Comparison of ENCODE assay signal across 24 mouse cellular contexts in the genomic region with DNA sequence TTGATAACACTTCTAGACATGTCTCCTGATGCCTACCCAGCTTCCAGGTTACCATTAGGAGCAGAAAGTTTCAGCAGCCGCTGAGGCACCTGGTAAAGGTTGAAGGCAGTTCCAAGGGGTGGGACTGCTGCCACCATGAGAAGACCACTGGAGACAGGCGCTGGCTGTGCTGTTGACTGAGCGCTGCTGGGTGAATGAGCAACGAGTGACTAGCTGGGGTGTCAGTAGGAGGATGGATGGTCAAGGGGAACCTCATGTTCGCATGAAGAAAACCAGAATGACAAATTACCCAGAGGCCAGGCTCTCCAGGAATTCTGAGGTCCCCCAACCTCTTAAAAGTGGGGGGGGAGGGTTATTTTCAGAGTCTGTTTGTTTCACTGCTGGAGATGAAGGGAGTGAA.
A peak's percentile ranks its signal among the peaks of the same experiment; 100 is the strongest.
DNase-seq lines count a peak whose midpoint lies in the region; ATAC-seq and TF ChIP-seq lines count a peak whose summit lies in the region.
"Had no signal": no experiment of that assay in that cellular context is flagged by ENCODE, and none has a peak within 500 bp of the region (broad histone marks: within the 10 kb centered on the region; RNA-seq: fewer than 3 reads in every experiment).

No protein-coding gene starts in this region.

- no peak for TF ChIP-seq EP300 in heart, adult 2 months (IDR thresholded peaks at IDR 0.05; ENCODE audit: insufficient read depth, low read depth, low read length)

- DNase-seq in heart, adult 11 months = peak; percentile 83
- no peak for DNase-seq in heart, adult 2 months
- DNase-seq in kidney, adult 11 months = no peak
- DNase-seq in kidney, postnatal 4 days = peak; percentile 11 to 24
- DNase-seq in kidney, adult 8-10 months = no peak
- peak; percentile 16 for DNase-seq in mesoderm, embryonic 11.5 days (ENCODE audit: low read depth, low spot score)
- DNase-seq: adrenal gland, postnatal 14 days; B cell, adult 2 months; cerebellum, adult 11 months; cerebellum, adult 2 months; cerebellum, adult 9-11 months; cerebellum, postnatal 25 days; gastrocnemius, postnatal 10 days; gastrocnemius, postnatal 36 days had no signal

- H3K4me2 ChIP-seq in kidney, embryonic 15.5 days = no peak overlapping the region
- H3K4me2 ChIP-seq: forebrain, embryonic 13.5 days; heart, embryonic 11.5 days; hindbrain, embryonic 12.5 days; hindbrain, embryonic 15.5 days had no signal

- H3K4me1 ChIP-seq in heart, adult 2 months (ENCODE audit: control insufficient read depth, insufficient read depth, low read length) = no peaks in the 10 kb centered on the region
- H3K4me1 ChIP-seq in kidney, embryonic 15.5 days = peaks cover 6% of the 10 kb centered on the region
- H3K4me1 ChIP-seq: forebrain, embryonic 13.5 days; hindbrain, embryonic 12.5 days; hindbrain, embryonic 15.5 days had no signal

- H3K27ac ChIP-seq in heart, adult 2 months = no peak overlapping the region
- peak overlapping the region; percentile 59; the same call in 1 of the 2 replicates for H3K27ac ChIP-seq in kidney, embryonic 15.5 days
- H3K27ac ChIP-seq: forebrain, embryonic 10.5 days; forebrain, embryonic 13.5 days; hindbrain, embryonic 12.5 days; hindbrain, embryonic 15.5 days had no signal

- no peak for TF ChIP-seq POLR2A in heart, adult 2 months (IDR thresholded peaks at IDR 0.05; ENCODE audit: insufficient read depth, low read depth, low read length)

- TF ChIP-seq CTCF in heart, adult 2 months (IDR thresholded peaks at IDR 0.05) = no peak

- no peak overlapping the region for H3K4me3 ChIP-seq in heart, adult 2 months
- H3K4me3 ChIP-seq in kidney, embryonic 15.5 days (replicated peaks) = no peak overlapping the region
- H3K4me3 ChIP-seq: forebrain, embryonic 10.5 days; forebrain, embryonic 13.5 days; hindbrain, embryonic 12.5 days; hindbrain, embryonic 15.5 days had no signal

- intact Hi-C loops in heart, adult 2 months (cut with DNase I) = no loop called here

- peak; percentile 62; the same call in 1 of the 2 replicates for ATAC-seq in kidney, embryonic 15.5 days (replicated peaks; ENCODE audit: low FRiP score)
- ATAC-seq: forebrain, embryonic 13.5 days; forebrain, embryonic 16.5 days; Patski had no signal

- H3K36me3 ChIP-seq in heart, adult 2 months (ENCODE audit: control insufficient read depth, insufficient read depth, low read length) = no peaks in the 10 kb centered on the region
- no peaks in the 10 kb centered on the region for H3K36me3 ChIP-seq in kidney, embryonic 15.5 days
- H3K36me3 ChIP-seq: forebrain, embryonic 10.5 days; G1E; hindbrain, embryonic 12.5 days; hindbrain, embryonic 15.5 days had no signal

- no peaks in the 10 kb centered on the region for H3K9me3 ChIP-seq in kidney, embryonic 15.5 days (replicated peaks)
- H3K9me3 ChIP-seq: forebrain, embryonic 10.5 days; forebrain, embryonic 13.5 days; hindbrain, embryonic 12.5 days; hindbrain, embryonic 15.5 days had no signal

- WGBS in heart, adult 2 months = 86% methylated on average over 5 of the region's 5 CpGs
- WGBS in kidney, embryonic 15.5 days = 48% methylated on average over 5 of the region's 5 CpGs

- no peak overlapping the region for H3K9ac ChIP-seq in heart, adult 2 months (ENCODE audit: low read depth, low read length)
- no peak overlapping the region for H3K9ac ChIP-seq in kidney, embryonic 15.5 days
- H3K9ac ChIP-seq: forebrain, embryonic 13.5 days; hindbrain, embryonic 12.5 days; hindbrain, embryonic 15.5 days had no signal

- no peaks in the 10 kb centered on the region for H3K79me2 ChIP-seq in heart, adult 2 months (replicated peaks; ENCODE audit: control insufficient read depth, insufficient read depth, low read length)

- no peaks in the 10 kb centered on the region for H3K27me3 ChIP-seq in heart, adult 2 months (ENCODE audit: control insufficient read depth, insufficient read depth, low read length)
- H3K27me3 ChIP-seq in kidney, embryonic 15.5 days = no peaks in the 10 kb centered on the region
- H3K27me3 ChIP-seq: CH12.LX; forebrain, embryonic 13.5 days; hindbrain, embryonic 12.5 days; hindbrain, embryonic 15.5 days; Patski had no signal

Comparison
In these comparisons a context has a peak if more than half of its experiments do, and no peak if none do; other contexts are left out.
1. DNase-seq: peak in heart, adult 11 months (single experiment), kidney, postnatal 4 days (2 of 2) and mesoderm, embryonic 11.5 days (single experiment); none in heart, adult 2 months (0 of 2), kidney, adult 11 months (single experiment) and kidney, adult 8-10 months (0 of 2).